Mouse (Mus musculus) brown adipose tissue, adult 24 weeks (tissue): Measurements from ENCODE around the gene Ms4a1. TPM values are rescaled to one million over a fixed set of nuclear protein-coding genes. Genes with fewer than 3 reads are reported as not detected.
"Not testable (repeated sequence)": the region's sequence is repeated elsewhere in the genome, so short reads cannot be mapped to it uniquely, and the experiment has no call there.

Source experiments
- H3K27ac ChIP-seq: fragments of 200-500 bp; replicated peaks from 2 replicates; pipeline ENCODE4 v1.5.1; 2012; ENCODE audit warnings: low read depth, mild to moderate bottlenecking, low read length
- H3K4me1 ChIP-seq: fragments of 200-500 bp; 2 replicates; pipeline ENCODE4 v1.6.1; 2012; ENCODE audit warnings: low read length, mixed read lengths; ENCODE audit not compliant: control insufficient read depth, insufficient read depth, insufficient read length
- H3K4me3 ChIP-seq: fragments of 200-500 bp; 2 replicates; pipeline ENCODE4 v1.5.1; 2012; ENCODE audit warnings: low read depth, mild to moderate bottlenecking, low read length, moderate library complexity; ENCODE audit not compliant: insufficient read depth
- polyA plus RNA-seq: library from polyadenylated mRNA; stranded (reverse); fragments of >200 nt; gene quantifications from 2 replicates; pipeline ENCODE4 v1.2.4, GENCODE M21; 2012; ENCODE audit not compliant: missing spikeins, insufficient read depth, insufficient read length

The Ms4a1 gene
- polyA plus RNA-seq: 0.32 and 0.75 TPM in 2 replicates

DNA sequence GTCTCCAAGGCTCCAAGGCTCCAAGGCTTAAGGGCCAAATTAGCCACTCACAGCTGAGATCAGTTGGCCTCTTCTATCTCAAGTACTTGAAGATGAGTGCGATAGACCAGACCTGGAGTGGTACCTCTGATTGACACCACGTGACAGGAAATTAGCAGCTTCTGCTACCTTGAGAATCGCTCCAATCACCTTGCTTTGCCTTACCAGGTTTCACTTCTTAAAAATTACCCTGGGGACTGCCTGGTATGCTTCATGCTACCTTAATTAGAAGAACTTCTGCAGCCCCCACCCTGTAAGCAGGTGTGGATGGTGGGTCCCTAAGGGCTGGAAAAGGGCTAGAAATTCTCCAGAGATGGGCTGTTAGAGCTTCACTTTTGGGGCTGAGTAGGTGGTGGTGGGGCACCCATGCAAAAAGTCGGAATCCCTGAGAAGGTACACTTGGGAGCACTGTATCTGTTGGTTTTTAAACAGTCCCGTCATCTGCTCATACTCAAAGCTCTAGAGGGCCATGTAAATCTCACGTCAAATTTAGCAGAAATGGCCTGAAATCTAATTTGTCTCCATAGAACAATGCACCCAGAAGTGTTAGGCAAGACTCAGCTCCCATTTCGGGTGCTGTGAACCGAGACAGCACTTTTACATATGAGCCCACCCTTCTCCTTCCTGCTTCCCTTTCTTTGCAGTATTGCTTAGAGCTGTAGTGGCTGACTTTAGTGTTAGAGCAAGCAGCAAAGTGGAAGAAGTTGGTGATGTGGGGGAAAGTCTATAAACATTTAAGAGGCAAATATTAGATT is at the start of gene Ms4a1:
Gene Ms4a1 (minus strand): TSS at position 190 of the 794 bp plus-strand sequence.
- no peaks in the 10 kb centered on the region for H3K4me1 ChIP-seq
- no peak within 1 kb of the TSS for H3K4me3 ChIP-seq
- H3K27ac ChIP-seq: no peak within 1 kb of the TSS

DNA sequence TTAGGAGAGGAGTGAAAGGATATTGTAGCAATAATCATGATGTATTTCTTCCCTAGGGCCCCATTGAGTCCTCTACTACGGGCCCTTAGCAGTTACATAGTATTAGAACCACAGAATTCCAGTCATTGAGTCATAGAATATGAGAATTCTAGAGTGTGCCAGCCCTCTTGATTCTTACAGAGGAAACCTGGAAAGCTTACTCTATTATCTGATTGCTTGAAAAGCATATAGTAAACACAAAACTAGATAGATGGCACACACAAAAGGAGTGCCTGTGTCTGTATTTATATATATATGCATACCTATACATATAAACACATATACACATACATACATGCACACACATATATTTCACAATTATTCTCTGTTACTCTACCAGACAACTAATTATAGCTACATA is 48.3 kb upstream of the Ms4a1 start, which contains the start of gene Ms4a14:
Gene Ms4a14 (minus strand): TSS at position 101 of the 400 bp plus-strand sequence.
- H3K27ac ChIP-seq: no peak within 1 kb of the TSS
- H3K4me3 ChIP-seq: no peak within 1 kb of the TSS
- no peaks in the 10 kb centered on the region for H3K4me1 ChIP-seq

DNA sequence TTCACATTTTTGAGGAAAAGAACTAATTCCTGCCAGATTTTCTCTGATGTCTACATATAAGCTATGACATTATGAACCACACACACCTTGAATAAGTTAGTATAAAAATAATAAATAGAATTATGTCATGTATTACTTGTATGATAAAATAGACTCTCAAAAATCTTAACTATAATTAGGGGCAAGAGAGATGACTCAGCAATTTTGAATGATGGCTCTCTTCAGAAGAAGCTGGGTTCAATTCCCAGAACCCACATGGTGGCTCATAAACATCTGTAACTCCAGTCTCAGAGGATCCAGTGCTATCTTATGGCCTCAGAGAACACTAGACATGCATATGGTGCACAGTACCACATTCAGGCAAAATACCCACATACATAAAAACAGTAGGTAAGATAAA is 42.8 kb upstream of the Ms4a1 start:
- H3K4me1 ChIP-seq: no peaks in the 10 kb centered on the region
- H3K27ac ChIP-seq: no peak overlapping the region
- no peak overlapping the region for H3K4me3 ChIP-seq

DNA sequence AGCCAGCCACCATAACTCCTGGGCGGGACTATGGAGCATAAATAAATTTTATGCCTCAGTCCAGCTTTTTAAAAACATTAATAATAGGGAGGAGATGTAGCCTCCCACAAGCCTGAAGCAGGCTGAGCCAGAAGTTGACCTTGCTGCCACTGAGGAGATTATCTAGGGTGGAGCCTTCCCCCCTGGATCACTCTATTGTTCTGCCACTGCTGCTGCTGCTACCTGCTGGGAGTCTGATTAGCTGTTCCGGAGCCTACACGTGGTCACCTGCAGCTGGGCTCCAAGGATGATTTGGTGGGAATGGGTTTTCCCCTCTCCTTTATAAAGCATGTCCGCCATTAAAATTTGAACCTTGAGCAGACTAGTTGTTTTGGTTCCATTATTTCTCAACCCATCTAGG is 33.5 kb upstream of the Ms4a1 start:
- not testable (repeated sequence) for H3K4me1 ChIP-seq, H3K4me3 ChIP-seq, H3K27ac ChIP-seq

DNA sequence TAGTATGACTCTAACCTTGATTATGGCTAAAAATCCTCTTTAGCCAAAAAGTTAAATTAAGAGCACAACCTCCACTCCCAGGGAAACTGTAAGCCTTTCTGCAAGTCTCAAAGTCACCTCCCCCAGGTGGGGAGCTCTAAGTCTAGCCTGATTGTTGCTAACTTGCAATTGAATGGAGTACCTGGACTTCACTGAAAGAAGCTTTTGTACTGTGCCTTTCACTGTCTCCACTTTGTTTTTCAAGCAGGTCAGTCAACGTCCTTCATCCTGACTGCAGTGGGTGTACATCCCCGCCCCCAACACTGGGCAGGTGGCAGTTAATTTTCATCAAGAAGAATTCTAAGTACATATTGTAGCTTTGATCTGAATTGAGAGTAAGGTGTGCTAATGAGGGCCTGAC is 32.9 kb upstream of the Ms4a1 start:
- Histone ChIP-seq H3K4me1 (no peaks in the 10 kb centered on the region), H3K27ac (no peak overlapping the region), H3K4me3 (no peak overlapping the region)

DNA sequence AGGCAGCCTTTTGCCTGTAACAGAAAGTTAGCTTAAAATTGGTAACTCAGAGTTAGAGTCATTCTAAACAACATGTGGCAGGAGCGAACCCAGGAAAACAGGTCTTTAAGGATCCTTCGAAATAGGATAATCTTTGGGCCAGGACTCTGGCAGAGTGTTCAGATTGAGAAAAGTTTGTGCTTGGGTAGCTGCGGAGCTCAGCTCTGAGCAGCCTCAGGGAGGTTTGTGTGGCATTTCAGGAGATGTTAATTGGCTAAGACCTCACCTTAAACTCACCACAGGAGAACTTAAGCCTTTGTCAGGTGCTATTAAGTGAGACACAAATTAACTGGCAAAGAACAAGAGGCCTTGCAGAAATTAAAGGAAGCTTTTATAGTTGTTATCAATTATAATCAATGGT is 27.6 kb upstream of the Ms4a1 start:
- not testable (repeated sequence) for H3K4me3 ChIP-seq, H3K27ac ChIP-seq, H3K4me1 ChIP-seq

DNA sequence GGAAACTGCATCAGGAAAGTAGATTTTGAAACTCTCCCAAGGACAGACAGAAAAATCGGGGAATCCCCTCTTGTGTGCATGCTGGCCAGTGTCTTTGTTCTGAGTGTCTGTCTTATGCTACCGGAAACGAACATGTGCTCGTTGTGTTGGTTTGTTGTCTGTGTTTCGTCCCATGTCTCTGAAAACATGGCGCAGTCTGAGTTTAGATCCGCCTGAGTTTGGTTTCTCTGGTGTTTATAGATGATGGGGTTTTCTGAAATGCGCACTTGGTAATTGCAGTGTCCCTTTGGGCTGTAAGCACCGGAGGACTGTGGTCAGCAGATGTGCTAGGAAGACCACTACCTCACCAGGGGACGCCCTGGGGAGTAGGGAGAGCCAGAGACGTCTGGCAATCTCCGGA is 26.9 kb upstream of the Ms4a1 start:
- H3K4me1 ChIP-seq: no peaks in the 10 kb centered on the region
- H3K27ac ChIP-seq: peak overlapping the region; percentile 53
- H3K4me3 ChIP-seq: peak overlapping the region; percentile 54

DNA sequence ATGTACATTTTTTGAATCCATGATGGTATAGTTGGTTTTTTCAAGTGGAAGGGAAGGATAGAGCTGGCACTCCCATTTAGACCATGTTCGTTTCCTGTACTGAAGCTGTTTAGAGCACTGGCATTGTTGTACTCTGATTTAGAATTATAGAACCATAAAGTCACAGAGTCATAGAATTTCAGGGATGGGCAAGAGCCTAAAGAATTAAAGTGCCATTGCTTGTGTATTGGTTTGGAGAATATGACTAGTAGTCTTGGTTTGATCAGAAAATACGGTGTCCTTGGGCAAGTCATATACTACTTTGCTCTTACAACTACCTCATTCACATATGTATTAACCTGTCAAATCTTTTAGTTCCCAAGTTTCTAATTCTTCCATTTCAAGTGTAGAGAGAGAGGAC is 17.7 kb upstream of the Ms4a1 start, which contains the start of gene Ms4a5:
Gene Ms4a5 (minus strand): TSS at position 101 of the 400 bp plus-strand sequence.
- H3K27ac ChIP-seq: no peak within 1 kb of the TSS
- no peak within 1 kb of the TSS for H3K4me3 ChIP-seq

DNA sequence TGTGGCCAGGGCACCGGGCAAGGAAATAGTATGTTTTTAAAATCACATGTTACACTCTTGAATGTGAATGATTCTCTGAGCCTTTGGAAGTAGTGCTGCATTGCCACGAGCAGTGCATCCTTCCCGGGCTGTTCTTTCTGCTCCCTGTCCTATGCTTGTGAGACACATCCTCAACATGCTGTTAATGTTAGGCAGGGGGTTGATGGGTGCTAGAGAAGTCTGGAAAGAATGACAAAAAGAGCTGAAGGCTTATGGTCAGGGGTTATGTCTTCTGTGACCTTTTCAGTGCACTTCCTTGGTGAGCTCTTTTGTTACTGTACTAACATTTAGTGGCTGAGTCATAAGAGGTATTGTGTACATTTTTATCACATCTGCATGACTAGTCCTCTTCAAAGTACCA is 14.2 kb upstream of the Ms4a1 start:
- Histone ChIP-seq H3K4me1 (no peaks in the 10 kb centered on the region), H3K27ac (no peak overlapping the region), H3K4me3 (no peak overlapping the region)

More for the DNA sequence above, 17.7 kb upstream of the Ms4a1 start, which contains the start of gene Ms4a5:
- H3K4me1 ChIP-seq: no peaks in the 10 kb centered on the region

DNA sequence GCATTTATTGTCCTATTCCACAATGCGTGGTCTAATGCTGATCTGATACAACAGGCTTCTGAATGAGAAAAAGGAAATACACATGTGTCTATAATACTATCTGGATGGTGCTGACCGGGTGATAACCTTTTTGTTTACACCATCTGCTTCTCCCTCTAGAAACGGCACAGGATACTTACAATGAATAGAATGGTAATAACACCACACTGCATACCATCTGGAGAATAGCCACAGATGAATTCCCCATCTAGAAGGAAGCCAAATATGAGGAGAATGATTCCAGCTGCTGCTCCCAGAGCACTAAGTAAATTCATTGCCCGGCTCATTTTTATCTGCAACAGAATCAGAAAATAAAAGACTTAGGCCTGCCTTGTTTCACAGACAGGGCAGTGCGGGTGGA is 10.4 kb upstream of the Ms4a1 start:
- H3K27ac ChIP-seq: no peak overlapping the region
- no peaks in the 10 kb centered on the region for H3K4me1 ChIP-seq
- H3K4me3 ChIP-seq: no peak overlapping the region

DNA sequence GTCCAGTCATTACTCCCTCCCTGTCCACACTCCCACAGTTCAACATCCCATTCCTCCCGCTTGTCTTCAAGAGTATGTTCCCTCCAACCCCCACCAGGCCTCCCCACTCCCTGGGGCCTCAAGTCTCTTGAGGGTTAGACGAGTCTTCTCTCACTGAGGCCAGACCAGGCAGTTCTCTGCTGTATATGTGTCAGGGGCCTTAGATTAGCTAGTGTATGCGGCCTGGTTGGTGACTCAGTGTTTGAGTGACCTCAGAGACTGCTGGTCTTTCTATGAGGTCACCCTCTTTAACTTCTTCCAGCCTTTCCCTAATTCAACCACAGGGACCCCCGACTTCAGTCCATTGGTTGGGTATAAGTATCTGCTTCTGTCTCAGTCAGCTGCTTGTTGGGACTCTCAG is 915 bp upstream of the Ms4a1 start:
- H3K4me3 ChIP-seq: no peak overlapping the region
- H3K27ac ChIP-seq: no peak overlapping the region
- no peaks in the 10 kb centered on the region for H3K4me1 ChIP-seq

DNA sequence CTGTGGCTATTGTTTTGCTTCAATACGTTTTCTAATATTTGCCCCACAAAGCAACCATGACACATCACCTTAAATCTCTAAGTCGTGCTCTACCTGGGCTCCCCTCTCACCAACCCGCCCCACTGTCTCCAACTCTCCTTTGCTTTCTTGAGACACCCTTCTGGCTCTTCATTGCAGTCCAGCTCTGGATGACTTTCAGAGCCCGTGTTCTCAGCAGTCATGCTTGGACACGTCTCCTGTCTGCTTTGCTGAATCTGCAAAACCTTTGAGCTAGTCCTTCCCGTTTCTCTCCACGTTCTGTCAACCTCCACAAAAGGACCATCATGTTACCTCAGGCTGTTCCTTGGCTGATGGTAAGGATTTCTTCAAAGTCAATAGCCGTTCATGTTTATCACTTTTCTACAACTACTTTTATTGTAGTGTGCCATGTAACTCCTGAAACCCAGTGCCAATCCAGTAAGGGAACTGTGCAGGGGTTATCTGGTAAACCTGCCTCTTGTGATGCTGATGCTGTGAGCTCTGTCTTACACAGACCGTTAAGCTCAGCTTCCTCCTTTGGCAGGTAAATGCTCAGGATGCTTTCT is 1.3 kb downstream of the Ms4a1 start:
- Histone ChIP-seq H3K4me1 (no peaks in the 10 kb centered on the region), H3K27ac (no peak overlapping the region), H3K4me3 (no peak overlapping the region)

DNA sequence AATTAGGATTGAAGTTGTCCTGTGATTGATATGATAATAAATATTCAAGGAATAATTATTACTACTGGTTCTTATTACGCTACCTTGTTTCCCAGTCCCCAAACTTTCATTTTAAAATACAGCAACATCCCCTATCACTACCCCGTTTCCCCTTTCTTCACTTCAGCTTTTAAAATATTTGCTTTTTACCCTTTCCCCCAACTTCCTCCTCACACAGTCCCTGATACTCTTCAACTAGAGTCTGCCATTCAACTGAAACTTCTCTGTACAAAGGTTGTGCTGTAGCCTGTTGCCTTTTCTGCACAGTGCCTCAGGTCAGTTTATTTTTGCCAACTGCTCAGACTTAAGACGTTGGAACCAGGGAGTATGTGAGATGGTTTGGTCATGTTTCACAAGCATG is 2.5 kb downstream of the Ms4a1 start:
- Histone ChIP-seq H3K4me3 (no peak overlapping the region), H3K4me1 (no peaks in the 10 kb centered on the region), H3K27ac (no peak overlapping the region)

DNA sequence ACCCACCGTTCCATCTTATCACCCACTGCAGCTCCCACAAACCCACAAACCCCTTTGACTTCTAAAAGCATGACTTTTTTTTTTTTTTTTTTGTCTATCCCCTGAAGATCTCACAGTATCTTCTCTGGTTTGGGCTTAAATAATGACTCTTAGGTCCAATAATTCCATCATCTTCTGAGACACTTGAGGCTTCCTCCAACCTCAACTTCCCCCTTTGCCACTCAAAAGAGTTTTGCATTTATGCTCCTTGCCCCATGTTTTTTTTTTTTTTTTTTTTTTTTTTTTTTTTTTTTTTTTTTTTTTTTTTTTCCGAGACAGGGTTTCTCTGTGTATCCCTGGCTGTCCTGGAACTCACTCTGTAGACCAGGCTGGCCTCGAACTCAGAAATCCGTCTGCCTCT is 3.1 kb downstream of the Ms4a1 start:
- not testable (repeated sequence) for H3K27ac ChIP-seq, H3K4me1 ChIP-seq, H3K4me3 ChIP-seq

DNA sequence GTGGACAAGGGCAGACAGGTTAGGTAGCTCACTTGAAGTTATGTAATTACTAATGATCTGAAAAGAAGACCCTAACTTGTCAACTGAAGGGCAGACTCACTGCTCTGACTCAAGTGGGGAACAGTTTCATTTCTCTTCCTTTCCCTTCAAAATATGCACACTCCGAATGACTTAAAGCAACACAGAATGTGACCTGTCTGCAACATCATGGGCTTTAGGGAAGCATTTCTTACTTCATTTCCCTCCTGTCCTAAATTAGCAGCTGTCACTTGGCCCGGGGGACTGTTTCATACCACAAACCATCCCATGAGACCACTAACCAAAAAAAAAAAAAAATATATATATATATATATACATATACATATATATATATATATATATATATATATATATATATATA is 4.5 kb downstream of the Ms4a1 start:
- no peaks in the 10 kb centered on the region for H3K4me1 ChIP-seq
- H3K27ac ChIP-seq: no peak overlapping the region; the same call in 1 of the 2 replicates
- H3K4me3 ChIP-seq: no peak overlapping the region

DNA sequence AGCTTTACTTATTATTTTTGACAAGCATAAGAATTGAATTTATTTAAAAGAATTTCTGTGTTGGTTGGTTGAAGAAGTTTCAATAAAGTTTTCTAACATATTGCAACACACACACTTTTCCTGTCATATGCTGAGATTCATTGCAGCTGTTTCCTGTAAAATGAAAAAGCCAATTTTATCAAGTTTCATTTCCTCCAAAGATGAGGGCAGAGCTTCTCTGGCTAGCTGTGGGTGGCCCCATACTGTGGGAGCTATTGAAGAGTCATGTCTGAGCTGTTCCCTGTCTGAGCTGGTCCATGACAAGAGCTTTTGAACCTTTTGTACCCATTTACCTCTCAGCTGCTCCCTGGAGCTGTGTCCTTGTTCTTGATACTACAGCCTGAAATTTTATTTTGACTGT is 21.8 kb downstream of the Ms4a1 start:
- H3K4me1 ChIP-seq: no peaks in the 10 kb centered on the region
- peak overlapping the region; percentile 91 for H3K27ac ChIP-seq
- no peak overlapping the region for H3K4me3 ChIP-seq
